Mouse (Mus musculus) layer of hippocampus, postnatal 14 days (tissue): ENCODE data around the gene Txnrd2. TPM values are rescaled to one million over a fixed set of nuclear protein-coding genes. Genes with fewer than 3 reads are reported as not detected.

Experiments used
- DNase-seq, 2 experiments: peaks; one replicate each; pipeline ENCODE4 v3.0.0; 2021 to 2022; ENCODE audit warnings: low spot score in 2 of 2, mixed read lengths in 1 of 2
- total RNA-seq, 2 experiments: library from RNA; stranded (reverse); gene quantifications; 2 replicates each; pipeline ENCODE4 v1.2.3; 2021

Gene Txnrd2
- total RNA-seq, 2 experiments from 2014 or later = 19.5 to 22.1 TPM

GRCm38 (mm10) chr16:18528656-18529055 lies 102.5 kb downstream of the Txnrd2 start:
- DNase-seq = no peak

Other genes with a start within 250 kb of the Txnrd2 start
- gene Ccdc188, start 208.5 kb upstream of the Txnrd2 start, total RNA-seq = not detected
- gene Zdhhc8, start 191.2 kb upstream of the Txnrd2 start, total RNA-seq = 10 to 100 TPM; 84.1 to 84.6 TPM
- 10 to 100 TPM; 44.6 to 61.7 TPM for gene Trmt2a, start 177.7 kb upstream of the Txnrd2 start, total RNA-seq
- 100 to 1,000 TPM in 1 of 2 experiments, 10 to 100 TPM in 1; 98.3 to 104 TPM for gene Ranbp1, start 177.7 kb upstream of the Txnrd2 start, total RNA-seq
- not detected for gene Gm49776, start 168.1 kb upstream of the Txnrd2 start, total RNA-seq
- 10 to 100 TPM; 35.9 to 44.0 TPM for gene Dgcr8, start 137.1 kb upstream of the Txnrd2 start, total RNA-seq
- gene Tango2, start 78.3 kb upstream of the Txnrd2 start, total RNA-seq = 100 to 1,000 TPM; 106 to 114 TPM
- 10 to 100 TPM; 43.3 to 46.4 TPM for gene Arvcf, start 78.2 kb upstream of the Txnrd2 start, total RNA-seq
- gene Comt, start 468 bp downstream of the Txnrd2 start, total RNA-seq = 10 to 100 TPM; 57.1 to 66.8 TPM
- gene Gnb1l, start 72.3 kb downstream of the Txnrd2 start, total RNA-seq = 1 to 10 TPM; 6.1 to 7.5 TPM
- 1 to 10 TPM; 8.6 TPM for gene Rtl10, start 72.5 kb downstream of the Txnrd2 start, total RNA-seq
- gene Tbx1, start 164.3 kb downstream of the Txnrd2 start, total RNA-seq = 1 to 10 TPM; 1.2 to 1.5 TPM
- 1 to 10 TPM; 2.1 to 3.0 TPM for gene Gp1bb, start 196.0 kb downstream of the Txnrd2 start, total RNA-seq
- gene Gm49601, start 200.0 kb downstream of the Txnrd2 start, total RNA-seq = 100 to 1,000 TPM; 138 to 159 TPM
- 100 to 1,000 TPM; 605 to 622 TPM for gene Sept5, start 203.6 kb downstream of the Txnrd2 start, total RNA-seq